Mouse (Mus musculus): ENCODE measurements at regions not wholly inside any gene's neighbourhood (a gene's known extent, or its start where the extent isn't known, plus 50 kb on each side); places are given as distances from the start of the nearest gene placed in this dataset.

DNA sequence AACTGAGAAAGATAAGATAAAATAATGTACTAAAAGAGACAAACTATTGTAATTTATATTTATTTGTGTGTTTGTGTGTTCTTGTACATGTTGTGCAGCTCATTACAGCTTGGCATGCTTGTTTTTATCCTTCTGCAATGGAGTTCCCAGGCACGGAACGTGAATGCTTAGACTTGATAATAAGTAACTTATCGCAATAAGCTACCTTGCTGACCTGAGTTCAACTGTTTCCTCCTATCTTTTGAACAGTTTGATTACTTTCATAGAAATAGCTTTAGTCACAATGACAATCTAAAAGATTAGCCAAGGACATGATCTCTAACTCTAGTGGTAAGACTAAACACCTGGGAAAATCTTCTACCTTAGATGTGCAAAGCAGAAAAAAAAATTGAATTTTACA is 138.9 kb upstream of the Flrt2 start:
- Histone ChIP-seq H3K36me3 (ENCODE audit: insufficient read depth) (no peaks in the 10 kb centered on the region), H3K4me2 (ENCODE audit: low read depth) (no peak overlapping the region), H3K9ac (no peak overlapping the region), H3K9me3 (ENCODE audit: low read length) (no peaks in the 10 kb centered on the region), H3K27me3 (ENCODE audit: insufficient read depth, low read length) (no peaks in the 10 kb centered on the region), H3K4me1 (ENCODE audit: insufficient read depth) (no peaks in the 10 kb centered on the region), H3K4me3 (ENCODE audit: low read depth, low read length) (no peak overlapping the region), H3K27ac (ENCODE audit: low read depth, low read length) (no peak overlapping the region)
- no peak for DNase-seq
- no peak for ATAC-seq
- WGBS: 98% methylated on average over 3 of the region's 3 CpGs
- TF ChIP-seq CTCF (IDR thresholded peaks at IDR 0.05; ENCODE audit: low read depth): no peak

DNA sequence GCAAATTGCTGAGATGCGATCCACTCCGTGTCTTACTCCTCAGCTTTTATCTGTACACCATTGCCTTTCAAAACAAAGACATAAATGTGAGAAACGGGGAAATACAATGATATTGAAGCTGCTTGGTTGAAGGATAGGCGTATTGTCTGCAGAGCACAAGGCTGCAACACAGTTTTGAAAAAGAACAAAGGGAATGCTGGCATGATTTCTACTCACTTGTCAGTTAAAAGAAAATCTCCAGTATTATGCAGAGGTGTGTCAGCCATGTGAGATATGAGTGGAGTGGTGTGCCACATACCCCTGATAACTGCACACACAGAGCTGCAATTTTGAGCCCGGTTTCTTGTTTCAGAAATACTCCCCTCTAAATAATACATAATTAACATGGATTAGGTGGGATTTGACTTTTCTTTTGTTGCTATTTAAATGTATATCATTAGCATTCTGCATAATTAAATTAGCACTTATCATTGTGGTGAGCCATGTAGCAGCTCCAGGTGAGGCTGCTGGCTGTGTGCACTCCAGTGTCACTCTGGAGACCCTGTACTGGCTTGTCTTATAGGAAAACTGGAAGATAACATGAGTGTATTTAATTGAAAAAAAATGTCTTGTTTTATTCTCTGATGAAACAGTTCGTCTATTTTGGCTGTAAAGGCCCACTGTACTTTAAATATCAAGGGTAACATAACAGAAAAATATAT is 133.2 kb upstream of the Flrt2 start:
- Histone ChIP-seq H3K36me3 (ENCODE audit: insufficient read depth) (no peaks in the 10 kb centered on the region), H3K9ac (no peak overlapping the region), H3K27ac (ENCODE audit: low read depth, low read length) (peak overlapping the region; percentile 16; the same call in 1 of the 2 replicates), H3K9me3 (ENCODE audit: low read length) (no peaks in the 10 kb centered on the region), H3K27me3 (ENCODE audit: insufficient read depth, low read length) (no peaks in the 10 kb centered on the region), H3K4me2 (ENCODE audit: low read depth) (no peak overlapping the region), H3K4me1 (ENCODE audit: insufficient read depth) (no peaks in the 10 kb centered on the region), H3K4me3 (ENCODE audit: low read depth, low read length) (no peak overlapping the region)
- ATAC-seq (peak; percentile 90), DNase-seq (peak; percentile 49)
- 23% methylated on average over 6 of the region's 6 CpGs for WGBS
- no peak for TF ChIP-seq CTCF (IDR thresholded peaks at IDR 0.05; ENCODE audit: low read depth)

DNA sequence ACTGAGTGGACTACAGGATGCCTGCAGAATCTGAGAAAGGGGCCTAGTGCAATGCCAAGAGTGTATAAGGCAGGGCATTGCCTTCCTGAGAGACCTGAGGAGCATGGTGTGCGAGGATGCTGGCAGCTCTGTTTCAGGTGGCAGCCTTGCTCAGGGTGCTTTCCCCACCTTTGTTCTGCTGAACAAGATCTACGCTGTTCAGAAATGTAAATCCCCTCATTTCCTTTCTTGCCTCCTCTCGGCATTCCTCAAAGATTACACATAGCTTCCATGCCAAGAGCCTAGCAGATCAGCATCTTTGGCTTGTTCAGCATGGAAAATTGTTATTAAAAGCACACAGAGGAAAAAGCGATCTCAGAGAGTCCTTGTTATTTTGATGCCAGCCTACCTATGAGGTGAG is 128.6 kb upstream of the Flrt2 start:
- no peak overlapping the region for H3K4me2 ChIP-seq (ENCODE audit: low read depth)
- H3K4me3 ChIP-seq (ENCODE audit: low read depth, low read length): no peak overlapping the region
- 34% methylated on average over 4 of the region's 4 CpGs for WGBS
- no peak overlapping the region for H3K9ac ChIP-seq
- no peaks in the 10 kb centered on the region for H3K9me3 ChIP-seq (ENCODE audit: low read length)
- no peak for TF ChIP-seq CTCF (IDR thresholded peaks at IDR 0.05; ENCODE audit: low read depth)
- no peak for ATAC-seq
- DNase-seq: no peak
- H3K27ac ChIP-seq (ENCODE audit: low read depth, low read length): no peak overlapping the region
- no peaks in the 10 kb centered on the region for H3K4me1 ChIP-seq (ENCODE audit: insufficient read depth)
- no peaks in the 10 kb centered on the region for H3K27me3 ChIP-seq (ENCODE audit: insufficient read depth, low read length)
- no peaks in the 10 kb centered on the region for H3K36me3 ChIP-seq (ENCODE audit: insufficient read depth)

DNA sequence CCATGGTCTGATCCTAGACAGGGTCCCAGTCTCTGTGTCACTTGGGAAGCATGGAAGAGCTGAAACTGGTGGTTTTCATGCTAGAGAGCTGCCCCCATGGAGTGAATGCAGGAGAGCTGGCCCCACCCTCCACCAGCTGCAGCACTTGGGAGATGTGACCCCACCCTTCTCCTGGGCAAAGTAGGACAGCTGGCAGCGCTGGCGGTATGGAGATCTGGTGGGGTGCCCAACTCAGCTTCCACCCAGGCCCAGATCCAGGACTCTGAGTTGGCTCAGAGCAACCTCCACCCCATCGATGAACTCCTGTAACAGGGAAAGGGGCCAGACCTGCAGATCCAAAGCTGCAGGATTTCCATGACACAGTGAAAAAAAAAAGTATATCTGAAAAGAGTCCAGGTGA is 115.3 kb upstream of the Flrt2 start:
- TF ChIP-seq CTCF (IDR thresholded peaks at IDR 0.05; ENCODE audit: low read depth): no peak
- ATAC-seq (no peak), DNase-seq (no peak)
- Histone ChIP-seq H3K36me3 (ENCODE audit: insufficient read depth) (no peaks in the 10 kb centered on the region), H3K4me1 (ENCODE audit: insufficient read depth) (no peaks in the 10 kb centered on the region), H3K9me3 (ENCODE audit: low read length) (no peaks in the 10 kb centered on the region), H3K27ac (ENCODE audit: low read depth, low read length) (no peak overlapping the region), H3K4me3 (ENCODE audit: low read depth, low read length) (no peak overlapping the region), H3K9ac (no peak overlapping the region), H3K4me2 (ENCODE audit: low read depth) (no peak overlapping the region), H3K27me3 (ENCODE audit: insufficient read depth, low read length) (no peaks in the 10 kb centered on the region)
- WGBS: 85% methylated on average over 3 of the region's 3 CpGs

DNA sequence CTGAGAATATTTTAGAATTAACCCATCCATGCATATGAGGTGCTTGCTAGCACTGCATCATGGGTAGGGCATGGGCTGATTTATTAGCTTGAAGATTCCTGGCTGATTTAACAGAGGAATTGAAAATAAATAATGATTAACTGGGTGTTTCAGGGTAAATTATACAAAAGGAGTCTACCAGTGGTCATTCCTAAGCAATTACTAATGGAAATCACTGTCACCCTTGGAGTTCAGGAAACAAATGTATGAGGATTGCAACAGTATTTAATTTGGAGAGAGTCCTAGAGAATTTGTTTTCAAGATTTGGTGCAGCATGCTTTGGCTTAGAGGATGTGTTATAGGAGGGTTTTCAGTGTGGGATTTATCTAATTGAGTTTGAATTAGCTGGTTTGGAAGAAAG is 103.0 kb upstream of the Flrt2 start:
- no peak overlapping the region for H3K4me2 ChIP-seq (ENCODE audit: low read depth)
- H3K9ac ChIP-seq: no peak overlapping the region
- H3K36me3 ChIP-seq (ENCODE audit: insufficient read depth): no peaks in the 10 kb centered on the region
- H3K4me1 ChIP-seq (ENCODE audit: insufficient read depth): no peaks in the 10 kb centered on the region
- no peak overlapping the region for H3K4me3 ChIP-seq (ENCODE audit: low read depth, low read length)
- no peaks in the 10 kb centered on the region for H3K9me3 ChIP-seq (ENCODE audit: low read length)
- TF ChIP-seq CTCF (IDR thresholded peaks at IDR 0.05; ENCODE audit: low read depth): no peak
- no peak for ATAC-seq
- no peak overlapping the region for H3K27ac ChIP-seq (ENCODE audit: low read depth, low read length)
- no peaks in the 10 kb centered on the region for H3K27me3 ChIP-seq (ENCODE audit: insufficient read depth, low read length)
- no peak for DNase-seq

DNA sequence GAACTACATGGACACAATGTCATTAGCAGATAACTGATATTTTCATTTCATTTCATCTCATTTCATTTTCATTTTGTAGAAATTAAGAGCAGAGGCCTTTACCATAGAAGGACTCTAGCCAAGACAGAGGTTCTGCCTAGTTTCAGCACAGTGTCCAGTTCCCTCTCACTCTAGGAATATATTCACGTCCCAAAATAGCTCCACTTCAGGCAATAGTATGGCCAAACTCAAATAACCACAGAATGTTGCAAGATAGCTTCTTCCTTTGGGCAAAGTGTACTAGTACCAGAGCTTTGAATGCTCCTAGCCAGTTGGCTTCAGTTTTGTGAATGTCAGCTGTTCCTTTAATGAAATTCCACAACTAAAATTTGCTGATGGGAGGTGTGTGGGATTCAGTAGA is 72.7 kb upstream of the Flrt2 start:
- no peak for TF ChIP-seq CTCF (IDR thresholded peaks at IDR 0.05; ENCODE audit: low read depth)
- Histone ChIP-seq H3K36me3 (ENCODE audit: insufficient read depth) (no peaks in the 10 kb centered on the region), H3K4me2 (ENCODE audit: low read depth) (no peak overlapping the region), H3K27me3 (ENCODE audit: insufficient read depth, low read length) (no peaks in the 10 kb centered on the region), H3K4me1 (ENCODE audit: insufficient read depth) (no peaks in the 10 kb centered on the region), H3K9ac (no peak overlapping the region), H3K4me3 (ENCODE audit: low read depth, low read length) (no peak overlapping the region), H3K9me3 (ENCODE audit: low read length) (no peaks in the 10 kb centered on the region), H3K27ac (ENCODE audit: low read depth, low read length) (no peak overlapping the region)
- DNase-seq: no peak
- ATAC-seq: no peak
- 88% methylated on average over 1 of the region's 1 CpGs for WGBS

DNA sequence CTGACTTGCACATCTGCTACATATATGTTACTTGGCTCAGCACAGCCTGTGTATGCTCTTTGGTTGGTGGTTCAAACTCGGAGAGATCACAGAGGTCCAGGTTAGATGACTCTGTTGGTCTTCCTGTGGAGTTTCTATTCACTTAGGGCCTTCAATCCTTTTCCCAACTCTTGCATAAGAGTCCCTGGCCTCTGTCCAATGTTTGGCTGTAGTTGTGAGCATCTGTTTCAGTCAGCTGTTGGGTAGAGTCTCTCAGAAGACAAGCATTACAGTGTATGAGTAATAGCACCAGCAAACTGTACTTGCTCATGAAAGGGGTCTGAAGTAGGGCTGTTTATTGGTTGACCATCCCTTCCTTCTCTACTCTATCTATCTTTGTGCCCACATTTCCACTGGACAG is 61.0 kb upstream of the Flrt2 start:
- no peak for TF ChIP-seq CTCF (IDR thresholded peaks at IDR 0.05; ENCODE audit: low read depth)
- no peak overlapping the region for H3K27ac ChIP-seq (ENCODE audit: low read depth, low read length)
- H3K4me1 ChIP-seq (ENCODE audit: insufficient read depth): no peaks in the 10 kb centered on the region
- no peak overlapping the region for H3K4me3 ChIP-seq (ENCODE audit: low read depth, low read length)
- no peaks in the 10 kb centered on the region for H3K9me3 ChIP-seq (ENCODE audit: low read length)
- no peak overlapping the region for H3K4me2 ChIP-seq (ENCODE audit: low read depth)
- no peaks in the 10 kb centered on the region; the same call in 1 of the 2 replicates for H3K27me3 ChIP-seq (ENCODE audit: insufficient read depth, low read length)
- ATAC-seq: no peak
- H3K9ac ChIP-seq: no peak overlapping the region
- 83% methylated on average over 1 of the region's 1 CpGs for WGBS
- no peaks in the 10 kb centered on the region for H3K36me3 ChIP-seq (ENCODE audit: insufficient read depth)
- no peak for DNase-seq
